Mouse (Mus musculus): ENCODE results near the gene Dnah8.

Gene Dnah8

GRCm38 (mm10) chr17:30672556-30672955, 48.4 kb downstream of the Dnah8 start:
- DNase-seq = no peak

- no peak for DNase-seq
Measured at GRCm38 (mm10) chr17:30673023-30673422, 48.9 kb downstream of the Dnah8 start.

- DNase-seq = no peak
Measured at GRCm38 (mm10) chr17:30675021-30675740, 51.0 kb downstream of the Dnah8 start.

GRCm38 (mm10) chr17:30678523-30678922, 54.4 kb downstream of the Dnah8 start:
- DNase-seq = no peak

GRCm38 (mm10) chr17:30679612-30680011, 55.5 kb downstream of the Dnah8 start:
- DNase-seq = no peak

GRCm38 (mm10) chr17:30681604-30682003, 57.5 kb downstream of the Dnah8 start:
- DNase-seq = peak; percentile 32 to 34

- no peak for DNase-seq
Measured at GRCm38 (mm10) chr17:30690181-30690580, 66.0 kb downstream of the Dnah8 start.

- no peak for DNase-seq
Measured at GRCm38 (mm10) chr17:30691481-30691880, 67.3 kb downstream of the Dnah8 start.

GRCm38 (mm10) chr17:30694281-30694680, 70.1 kb downstream of the Dnah8 start:
- DNase-seq = no peak

GRCm38 (mm10) chr17:30714732-30715131, 90.6 kb downstream of the Dnah8 start:
- DNase-seq = no peak

- no peak for DNase-seq
Measured at GRCm38 (mm10) chr17:30718197-30718596, 94.0 kb downstream of the Dnah8 start.

- no peak for DNase-seq
Measured at GRCm38 (mm10) chr17:30719031-30719430, 94.9 kb downstream of the Dnah8 start.

GRCm38 (mm10) chr17:30727788-30728187, 103.6 kb downstream of the Dnah8 start:
- DNase-seq = no peak

GRCm38 (mm10) chr17:30732736-30733135, 108.6 kb downstream of the Dnah8 start:
- DNase-seq = no peak

- no peak for DNase-seq
Measured at GRCm38 (mm10) chr17:30734770-30735169, 110.6 kb downstream of the Dnah8 start.

GRCm38 (mm10) chr17:30735454-30735853, 111.3 kb downstream of the Dnah8 start:
- no peak for DNase-seq

GRCm38 (mm10) chr17:30737797-30738196, 113.6 kb downstream of the Dnah8 start:
- DNase-seq = no peak

GRCm38 (mm10) chr17:30739769-30740168, 115.6 kb downstream of the Dnah8 start:
- no peak for DNase-seq

GRCm38 (mm10) chr17:30743947-30744346, 119.8 kb downstream of the Dnah8 start:
- DNase-seq = no peak

GRCm38 (mm10) chr17:30746056-30747024, 122.2 kb downstream of the Dnah8 start:
- DNase-seq = no peak

- DNase-seq = no peak
Measured at GRCm38 (mm10) chr17:30749391-30749790, 125.2 kb downstream of the Dnah8 start.

- DNase-seq = no peak
Measured at GRCm38 (mm10) chr17:30750269-30750668, 126.1 kb downstream of the Dnah8 start.

- DNase-seq = no peak
Measured at GRCm38 (mm10) chr17:30752370-30752818, 128.2 kb downstream of the Dnah8 start.

GRCm38 (mm10) chr17:30753201-30753600, 129.0 kb downstream of the Dnah8 start:
- no peak for DNase-seq
